Comparison of ENCODE assay signal across 12 mouse cellular contexts in genomic region chr4:105291503-105291902, GRCm38 (mm10).
DNase-seq lines count a peak whose midpoint lies in the region; ATAC-seq and TF ChIP-seq lines count a peak whose summit lies in the region.
"Had no signal": no experiment of that assay in that cellular context is flagged by ENCODE, and none has a peak within 500 bp of the region (broad histone marks: within the 10 kb centered on the region; RNA-seq: fewer than 3 reads in every experiment).

No protein-coding gene starts in this region.

- TF ChIP-seq CTCF in lung, postnatal 0 days (IDR thresholded peaks at IDR 0.05) = no peak
- TF ChIP-seq CTCF in lung, adult 2 months (IDR thresholded peaks at IDR 0.05; ENCODE audit: insufficient read depth, low read length) = no peak

- peaks cover 11% of the 10 kb centered on the region for H3K27me3 ChIP-seq in heart, embryonic 10.5 days (ENCODE audit: insufficient read depth, poor library complexity, severe bottlenecking)
- no peaks in the 10 kb centered on the region for H3K27me3 ChIP-seq in lung, postnatal 0 days (replicated peaks; ENCODE audit: insufficient read depth, low read length)
- H3K27me3 ChIP-seq in limb, embryonic 13.5 days = no peaks in the 10 kb centered on the region
- H3K27me3 ChIP-seq: heart, embryonic 13.5 days; liver, embryonic 15.5 days had no signal

- peak; percentile 77 for ATAC-seq in lung, postnatal 0 days
- no peak for ATAC-seq in limb, embryonic 13.5 days (ENCODE audit: low FRiP score, low read depth)
- ATAC-seq: inflammation-experienced regulatory T-cells, adult 6 months had no signal

- TF ChIP-seq EP300 in lung, postnatal 0 days (IDR thresholded peaks at IDR 0.05) = peak; percentile 41; the same call in 1 of the 2 replicates

- no peaks in the 10 kb centered on the region for H3K9me3 ChIP-seq in heart, embryonic 10.5 days
- no peaks in the 10 kb centered on the region for H3K9me3 ChIP-seq in lung, postnatal 0 days (ENCODE audit: low read length)
- no peaks in the 10 kb centered on the region for H3K9me3 ChIP-seq in limb, embryonic 13.5 days
- H3K9me3 ChIP-seq: heart, embryonic 13.5 days; liver, embryonic 15.5 days had no signal

- H3K4me1 ChIP-seq in heart, embryonic 10.5 days = peaks cover 11% of the 10 kb centered on the region
- no peaks in the 10 kb centered on the region for H3K4me1 ChIP-seq in lung, postnatal 0 days (ENCODE audit: insufficient read depth, low read depth, low read length)
- H3K4me1 ChIP-seq in lung, adult 2 months (ENCODE audit: control insufficient read depth, insufficient read depth, low read length) = peaks cover 5% of the 10 kb centered on the region
- peaks cover 16% of the 10 kb centered on the region for H3K4me1 ChIP-seq in limb, embryonic 13.5 days

- DNase-seq in heart, embryonic 10.5 days (ENCODE audit: low spot score) = no peak
- DNase-seq in heart, postnatal 10 days = no peak
- DNase-seq in lung, postnatal 0 days (ENCODE audit: low spot score) = peak; percentile 42
- no peak for DNase-seq in lung, adult 2 months
- DNase-seq in embryo, embryonic 10.5 days (ENCODE audit: low spot score) = peak; percentile 66
- DNase-seq in layer of hippocampus, postnatal 14 days (ENCODE audit: low spot score in 2 of 2) = no peak
- no peak for DNase-seq in spleen, adult 18-20 months
- DNase-seq: thymus, postnatal 4 days had no signal

- no peaks in the 10 kb centered on the region for H3K36me3 ChIP-seq in heart, embryonic 10.5 days
- no peaks in the 10 kb centered on the region for H3K36me3 ChIP-seq in lung, postnatal 0 days (ENCODE audit: insufficient read depth, low read length)
- H3K36me3 ChIP-seq in limb, embryonic 13.5 days = no peaks in the 10 kb centered on the region
- H3K36me3 ChIP-seq: heart, embryonic 13.5 days; liver, embryonic 15.5 days had no signal

- H3K9ac ChIP-seq in lung, postnatal 0 days (replicated peaks; ENCODE audit: low read depth) = no peak overlapping the region
- H3K9ac ChIP-seq in limb, embryonic 13.5 days = no peak overlapping the region
- H3K9ac ChIP-seq: heart, embryonic 13.5 days; liver, embryonic 15.5 days had no signal

- no peak overlapping the region for H3K4me3 ChIP-seq in heart, embryonic 10.5 days
- H3K4me3 ChIP-seq in lung, postnatal 0 days (ENCODE audit: low read depth, low read length) = no peak overlapping the region
- H3K4me3 ChIP-seq in lung, adult 2 months (replicated peaks; ENCODE audit: extremely low read depth, low read depth, low read length) = no peak overlapping the region
- H3K4me3 ChIP-seq in limb, embryonic 13.5 days = no peak overlapping the region
- H3K4me3 ChIP-seq: heart, embryonic 13.5 days; liver, embryonic 15.5 days had no signal

- H3K27ac ChIP-seq in heart, embryonic 10.5 days = peak overlapping the region; percentile 52; the same call in 1 of the 2 replicates
- H3K27ac ChIP-seq in lung, postnatal 0 days (ENCODE audit: low read length) = peak overlapping the region; percentile 43; the same call in 1 of the 2 replicates
- peak overlapping the region; percentile 33; the same call in 1 of the 2 replicates for H3K27ac ChIP-seq in limb, embryonic 13.5 days
- H3K27ac ChIP-seq: heart, embryonic 13.5 days; liver, embryonic 15.5 days had no signal

- no peak overlapping the region for H3K4me2 ChIP-seq in lung, postnatal 0 days (replicated peaks; ENCODE audit: low read depth, low read length)
- H3K4me2 ChIP-seq in limb, embryonic 13.5 days (replicated peaks) = no peak overlapping the region
- H3K4me2 ChIP-seq: heart, embryonic 13.5 days; liver, embryonic 15.5 days had no signal

- TF ChIP-seq POLR2A in lung, adult 2 months (IDR thresholded peaks at IDR 0.05; ENCODE audit: borderline replicate concordance, extremely low read depth, low read depth, low read length) = no peak

- 8% methylated on average over 1 of the region's 1 CpGs for WGBS in heart, embryonic 10.5 days
- 16% methylated on average over 1 of the region's 1 CpGs for WGBS in lung, postnatal 0 days
- WGBS in lung, adult 2 months = 17% methylated on average over 1 of the region's 1 CpGs
- WGBS in limb, embryonic 13.5 days = 3% methylated on average over 1 of the region's 1 CpGs

- intact Hi-C loops in heart, postnatal 10 days (cut with DNase I) = no loop called here

Comparison
In these comparisons a context has a peak if more than half of its experiments do, and no peak if none do; other contexts are left out.
1. DNase-seq: peak in lung, postnatal 0 days (single experiment) and embryo, embryonic 10.5 days (single experiment); none in heart, embryonic 10.5 days (single experiment), heart, postnatal 10 days (0 of 2), lung, adult 2 months (single experiment), layer of hippocampus, postnatal 14 days (0 of 2) and spleen, adult 18-20 months (0 of 2).
2. Peak in every context shown above with its lines, with median percentiles within 50 percentile points of each other: H3K27ac ChIP-seq.